Mouse (Mus musculus) G1E (cell line): ENCODE data around the gene Gm10577. TPM values are rescaled to one million over a fixed set of nuclear protein-coding genes. Genes with fewer than 3 reads are reported as not detected.

Experiments
- ATAC-seq: 2 replicates; pipeline ENCODE4 v1.8.0; 2016; ENCODE audit warnings: mild to moderate bottlenecking; ENCODE audit not compliant: insufficient number of reproducible peaks, poor library complexity, low FRiP score, severe bottlenecking; ENCODE audit errors: extremely low read depth
- DNase-seq: peaks from one replicate; pipeline ENCODE4 v3.0.0; 2012; ENCODE audit warnings: low spot score
- H3K27me3 ChIP-seq: 2 replicates; pipeline ENCODE4 v1.6.1; 2012; ENCODE audit warnings: mild to moderate bottlenecking, low read length, inconsistent platforms; ENCODE audit not compliant: insufficient read depth
- H3K36me3 ChIP-seq: replicated peaks from 2 replicates; pipeline ENCODE3; 2012; ENCODE audit warnings: mild to moderate bottlenecking, inconsistent platforms
- H3K4me1 ChIP-seq: 2 replicates; pipeline ENCODE4 v1.6.1; 2012; ENCODE audit warnings: low read depth, low read length, inconsistent platforms, mixed read lengths; ENCODE audit not compliant: insufficient read depth
- H3K4me3 ChIP-seq: 2 replicates; pipeline ENCODE4 v1.5.1; 2012; ENCODE audit warnings: low read depth, mild to moderate bottlenecking, inconsistent platforms, low read length, moderate library complexity, mixed read lengths
- H3K9me3 ChIP-seq: replicated peaks from 2 replicates; pipeline ENCODE4 v1.6.1; 2012; ENCODE audit warnings: inconsistent platforms
- CTCF ChIP-seq: IDR thresholded peaks from 2 replicates; pipeline ENCODE4 v1.5.1; 2012; ENCODE audit warnings: low read depth, low read length, inconsistent platforms, mixed read lengths
- GATA1 ChIP-seq: IDR thresholded peaks from 2 replicates; pipeline ENCODE4 v1.6.1; 2012; ENCODE audit warnings: borderline replicate concordance, low read length, inconsistent platforms, mixed read lengths
- GATA2 ChIP-seq: IDR thresholded peaks from 2 replicates; pipeline ENCODE4 v1.6.1; 2012; ENCODE audit warnings: low read depth, low read length, inconsistent platforms, borderline replicate concordance
- POLR2AphosphoS5 ChIP-seq: IDR thresholded peaks from 2 replicates; pipeline ENCODE4 v1.6.1; 2012; ENCODE audit warnings: low read depth, low read length, inconsistent platforms; ENCODE audit not compliant: insufficient replicate concordance
- TAL1 ChIP-seq: conservative IDR thresholded peaks from 2 replicates; pipeline ENCODE4 v1.6.1; 2012; ENCODE audit warnings: low read depth, low read length, inconsistent platforms, mixed read lengths
- polyA plus RNA-seq: library from polyadenylated mRNA; stranded (reverse); fragments of >175 nt; gene quantifications from 2 replicates; pipeline ENCODE4 v1.2.3, GENCODE M21; 2012
- total RNA-seq, 2 experiments: library from RNA; stranded (forward) in 1 of 2; stranded (reverse) in 1 of 2; fragments of 200-1000 nt in 1 of 2; fragments of >200 nt in 1 of 2; fragmentation: Nextera tagmentation in 1 of 2; gene quantifications; 2 replicates each; pipeline ENCODE4 v1.2.3; 2014 to 2017

Gene Gm10577
- total and polyA plus RNA-seq, 3 experiments, result not detected

- ATAC-seq (no peak), DNase-seq (no peak)
- H3K4me1 ChIP-seq, result no peaks in the 10 kb centered on the region
- no peak overlapping the region for H3K4me3 ChIP-seq
- no peaks in the 10 kb centered on the region for H3K27me3 ChIP-seq
- TF ChIP-seq POLR2AphosphoS5, result no peak
- TF ChIP-seq GATA2, result no peak
- TF ChIP-seq TAL1, result no peak
- no peak for TF ChIP-seq CTCF
- no peak for TF ChIP-seq GATA1
- H3K9me3 ChIP-seq, result peaks cover 7% of the 10 kb centered on the region
- no peaks in the 10 kb centered on the region for H3K36me3 ChIP-seq
Observed at GRCm38 (mm10) chr4:101026995-101027394, 6.5 kb upstream of the Gm10577 start.

- DNase-seq (no peak), ATAC-seq (no peak)
- peaks cover 7% of the 10 kb centered on the region for H3K9me3 ChIP-seq
- no peaks in the 10 kb centered on the region for H3K4me1 ChIP-seq
- H3K36me3 ChIP-seq, result no peaks in the 10 kb centered on the region
- H3K27me3 ChIP-seq, result no peaks in the 10 kb centered on the region
- TF ChIP-seq GATA2 (no peak), TAL1 (no peak), POLR2AphosphoS5 (no peak), GATA1 (no peak), CTCF (no peak)
- no peak overlapping the region for H3K4me3 ChIP-seq
Observed at GRCm38 (mm10) chr4:101026566-101026965, 6.1 kb upstream of the Gm10577 start.

DNA sequence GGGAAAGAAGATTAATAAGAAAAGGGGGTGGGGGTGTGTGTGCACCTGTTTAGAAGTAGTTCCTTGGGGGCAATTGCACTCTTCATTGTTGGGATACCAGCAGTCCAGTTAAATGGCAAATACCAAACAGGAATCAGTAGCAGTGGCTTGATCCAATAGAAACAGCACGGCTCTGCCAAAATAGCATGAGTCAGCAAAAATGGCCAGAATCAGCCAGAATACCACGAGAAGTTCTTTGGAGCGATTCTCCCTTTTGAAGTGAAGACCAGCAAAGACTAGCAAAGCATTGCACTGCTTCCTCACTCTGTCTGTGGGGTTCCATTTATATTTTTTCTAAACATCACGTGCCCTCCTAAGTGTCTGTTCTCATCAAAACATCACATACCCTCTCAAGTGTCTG is 2.7 kb downstream of the Gm10577 start:
- ATAC-seq, result no peak
- Histone ChIP-seq H3K27me3 (no peaks in the 10 kb centered on the region), H3K9me3 (peaks cover 2% of the 10 kb centered on the region; the same call in 1 of the 2 replicates), H3K4me1 (no peaks in the 10 kb centered on the region), H3K36me3 (no peaks in the 10 kb centered on the region), H3K4me3 (no peak overlapping the region)
- DNase-seq, result no peak
- TF ChIP-seq GATA2 (no peak), TAL1 (no peak), GATA1 (no peak), CTCF (no peak), POLR2AphosphoS5 (no peak)

- no peak for ATAC-seq
- Histone ChIP-seq H3K4me3 (no peak overlapping the region), H3K4me1 (no peaks in the 10 kb centered on the region), H3K9me3 (no peaks in the 10 kb centered on the region), H3K36me3 (peaks cover 26% of the 10 kb centered on the region), H3K27me3 (no peaks in the 10 kb centered on the region)
- TF ChIP-seq GATA1 (no peak), CTCF (no peak), POLR2AphosphoS5 (no peak), GATA2 (no peak), TAL1 (no peak)
- no peak for DNase-seq
Observed at GRCm38 (mm10) chr4:101009092-101009491, 11.4 kb downstream of the Gm10577 start.

DNA sequence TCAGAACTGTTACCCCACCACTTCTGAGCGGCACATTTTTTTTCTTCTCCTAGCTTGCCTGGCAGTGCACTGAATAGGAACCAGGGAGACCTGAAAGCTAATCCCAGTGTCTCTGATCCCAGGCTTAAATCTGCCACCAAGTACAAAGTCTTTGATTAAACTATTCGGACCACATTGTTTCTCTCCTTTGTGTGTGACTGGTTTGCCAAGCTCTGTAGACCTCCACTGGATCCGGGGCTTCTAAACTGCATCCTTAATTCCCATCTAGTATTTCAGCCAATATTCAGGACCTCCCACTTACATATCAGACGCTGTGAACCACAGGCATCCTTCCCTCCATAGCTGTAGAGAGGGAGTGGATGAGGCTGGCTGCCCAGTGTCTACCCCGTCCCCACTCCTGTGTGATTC is 12.1 kb downstream of the Gm10577 start:
- no peak overlapping the region for H3K4me3 ChIP-seq
- no peak for ATAC-seq
- TF ChIP-seq TAL1, result no peak
- no peak for TF ChIP-seq CTCF
- TF ChIP-seq GATA2, result no peak
- no peak for TF ChIP-seq GATA1
- no peak for TF ChIP-seq POLR2AphosphoS5

GRCm38 (mm10) chr4:101002961-101003360 is 17.5 kb downstream of the Gm10577 start:
- no peaks in the 10 kb centered on the region for H3K9me3 ChIP-seq
- no peak overlapping the region for H3K4me3 ChIP-seq
- H3K36me3 ChIP-seq, result peaks cover 83% of the 10 kb centered on the region
- no peaks in the 10 kb centered on the region for H3K27me3 ChIP-seq
- TF ChIP-seq GATA1 (no peak), CTCF (no peak), GATA2 (no peak), POLR2AphosphoS5 (no peak), TAL1 (no peak)
- DNase-seq (no peak), ATAC-seq (no peak)
- peaks cover 28% of the 10 kb centered on the region for H3K4me1 ChIP-seq

More for the DNA sequence above, 12.1 kb downstream of the Gm10577 start:
- Histone ChIP-seq H3K27me3 (no peaks in the 10 kb centered on the region), H3K4me1 (no peaks in the 10 kb centered on the region), H3K36me3 (peaks cover 32% of the 10 kb centered on the region), H3K9me3 (no peaks in the 10 kb centered on the region)
- DNase-seq, result no peak
